Mouse (Mus musculus) erythroblast, embryonic 14.5 days (primary cell): ENCODE results near the gene Olfr1370. TPM values are rescaled to one million over a fixed set of nuclear protein-coding genes. Genes with fewer than 3 reads are reported as not detected.
"Not testable (repeated sequence)": the region's sequence is repeated elsewhere in the genome, so short reads cannot be mapped to it uniquely, and the experiment has no call there.

ENCODE experiments used
- H3K27me3 ChIP-seq: 2 replicates; pipeline ENCODE4 v1.6.1; 2012; ENCODE audit warnings: inconsistent platforms; ENCODE audit not compliant: control insufficient read depth
- H3K36me3 ChIP-seq: 2 replicates; pipeline ENCODE4 v1.6.1; 2012; ENCODE audit warnings: mild to moderate bottlenecking, inconsistent platforms; ENCODE audit not compliant: control insufficient read depth
- H3K4me1 ChIP-seq: 2 replicates; pipeline ENCODE4 v1.6.1; 2012; ENCODE audit warnings: inconsistent platforms; ENCODE audit not compliant: control insufficient read depth
- H3K4me3 ChIP-seq: replicated peaks from 2 replicates; pipeline ENCODE3; 2012; ENCODE audit warnings: moderate library complexity, mild to moderate bottlenecking, inconsistent platforms
- H3K9me3 ChIP-seq: 2 replicates; pipeline ENCODE4 v1.6.1; 2012; ENCODE audit warnings: low read length, inconsistent platforms, mixed read lengths; ENCODE audit not compliant: control insufficient read depth
- GATA1 ChIP-seq: IDR thresholded peaks from 2 replicates; pipeline ENCODE4 v1.6.1; 2012; ENCODE audit warnings: low read length, inconsistent platforms, mixed read lengths
- TAL1 ChIP-seq: IDR thresholded peaks from 3 replicates; pipeline ENCODE4 v1.6.1; 2012; ENCODE audit warnings: low read length, inconsistent platforms, mixed read lengths
- polyA plus RNA-seq: library from polyadenylated mRNA; stranded (reverse); fragments of >175 nt; gene quantifications from 2 replicates; pipeline ENCODE4 v1.2.3, GENCODE M21; 2012

Olfr1370 gene
- not detected in 2 replicates for polyA plus RNA-seq

DNA sequence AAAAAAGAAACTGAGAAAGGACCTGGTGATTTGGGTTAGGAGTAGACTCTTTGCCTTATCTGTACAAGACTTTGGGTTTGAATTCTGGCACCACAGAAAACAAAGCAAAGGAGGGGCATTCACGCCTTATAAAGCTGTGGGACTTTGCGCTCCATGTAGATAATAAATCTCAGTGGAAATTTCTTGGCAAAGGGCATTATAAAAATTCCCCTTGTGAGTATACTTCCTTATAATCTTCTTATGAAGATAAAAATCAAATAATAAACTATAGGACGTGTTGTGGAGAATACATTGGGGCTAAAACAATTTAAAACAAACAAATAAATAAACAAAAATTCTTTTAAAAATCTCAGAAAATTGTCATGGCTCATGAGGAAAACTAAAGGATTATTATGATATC, at the start of gene Olfr1370:
Gene Olfr1370 (minus strand): TSS at position 101 of the 400 bp plus-strand sequence.
- no peaks in the 10 kb centered on the region for H3K4me1 ChIP-seq
- no peaks in the 10 kb centered on the region for H3K9me3 ChIP-seq
- H3K27me3 ChIP-seq: no peaks in the 10 kb centered on the region
- TF ChIP-seq TAL1 (no peak), GATA1 (no peak)
- H3K36me3 ChIP-seq: no peaks in the 10 kb centered on the region
- H3K4me3 ChIP-seq: no peak within 1 kb of the TSS

DNA sequence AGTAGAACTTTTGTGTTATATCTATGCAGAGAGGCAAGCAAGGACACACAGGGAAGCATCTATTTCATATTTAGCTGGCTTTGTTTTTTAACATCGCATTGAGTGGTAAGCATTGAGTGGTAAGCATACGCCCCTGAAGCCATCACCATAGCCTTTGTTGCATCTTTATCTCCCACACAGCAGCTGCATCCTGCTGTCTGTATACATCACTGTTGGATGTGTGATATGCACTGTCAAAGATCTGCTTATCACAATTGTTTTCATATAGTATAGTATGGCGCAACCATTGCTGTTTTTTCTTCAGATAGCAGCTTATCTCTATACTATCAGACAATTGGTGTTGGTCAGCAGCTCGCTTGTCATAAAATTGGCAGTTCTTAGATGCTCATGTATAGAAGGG, 39.4 kb upstream of the Olfr1370 start:
- no peaks in the 10 kb centered on the region for H3K4me1 ChIP-seq
- TF ChIP-seq GATA1 (no peak), TAL1 (no peak)
- H3K4me3 ChIP-seq: no peak overlapping the region
- H3K9me3 ChIP-seq: no peaks in the 10 kb centered on the region
- H3K36me3 ChIP-seq: no peaks in the 10 kb centered on the region
- H3K27me3 ChIP-seq: no peaks in the 10 kb centered on the region

- H3K4me3 ChIP-seq, H3K9me3 ChIP-seq, H3K4me1 ChIP-seq, H3K27me3 ChIP-seq, H3K36me3 ChIP-seq: not testable (repeated sequence)
Measured at GRCm38 (mm10) chr13:21111183-21111582, 36.4 kb upstream of the Olfr1370 start, which contains the start of gene Olfr1369-ps1. Olfr1369-ps1 (plus strand) TSS chr13:21111483.

DNA sequence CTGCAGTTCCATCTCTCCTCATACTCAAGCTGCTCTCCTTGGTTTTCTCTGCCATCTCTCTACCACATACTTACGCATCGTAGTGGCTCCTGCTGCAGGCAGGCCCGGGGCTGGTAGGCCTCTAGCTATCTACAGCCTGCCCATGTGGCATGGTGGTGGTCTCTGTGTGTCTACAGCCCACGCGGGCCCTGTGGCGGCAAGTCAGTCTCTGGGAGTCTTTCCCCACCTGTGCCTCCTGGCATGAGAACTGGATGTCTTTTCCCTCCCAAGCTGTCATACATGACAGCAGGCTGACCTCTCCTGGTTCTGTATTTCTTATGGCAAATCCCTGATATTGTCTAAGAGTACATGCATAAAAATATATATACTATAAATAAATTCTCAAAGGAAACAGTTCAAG, 35.7 kb upstream of the Olfr1370 start:
- Histone ChIP-seq H3K4me3 (no peak overlapping the region), H3K9me3 (no peaks in the 10 kb centered on the region), H3K27me3 (no peaks in the 10 kb centered on the region), H3K4me1 (no peaks in the 10 kb centered on the region), H3K36me3 (no peaks in the 10 kb centered on the region)
- TF ChIP-seq TAL1: no peak
- TF ChIP-seq GATA1: no peak

- Histone ChIP-seq H3K36me3 (no peaks in the 10 kb centered on the region), H3K4me3 (no peak overlapping the region), H3K27me3 (no peaks in the 10 kb centered on the region), H3K9me3 (no peaks in the 10 kb centered on the region), H3K4me1 (no peaks in the 10 kb centered on the region)
- TF ChIP-seq GATA1 (no peak), TAL1 (no peak)
Measured at GRCm38 (mm10) chr13:21109759-21110158, 35.0 kb upstream of the Olfr1370 start.

GRCm38 (mm10) chr13:21082686-21083085, 7.9 kb upstream of the Olfr1370 start:
- H3K27me3 ChIP-seq: no peaks in the 10 kb centered on the region
- no peaks in the 10 kb centered on the region for H3K36me3 ChIP-seq
- no peak overlapping the region for H3K4me3 ChIP-seq
- no peaks in the 10 kb centered on the region for H3K4me1 ChIP-seq
- no peak for TF ChIP-seq TAL1
- TF ChIP-seq GATA1: no peak
- H3K9me3 ChIP-seq: no peaks in the 10 kb centered on the region

DNA sequence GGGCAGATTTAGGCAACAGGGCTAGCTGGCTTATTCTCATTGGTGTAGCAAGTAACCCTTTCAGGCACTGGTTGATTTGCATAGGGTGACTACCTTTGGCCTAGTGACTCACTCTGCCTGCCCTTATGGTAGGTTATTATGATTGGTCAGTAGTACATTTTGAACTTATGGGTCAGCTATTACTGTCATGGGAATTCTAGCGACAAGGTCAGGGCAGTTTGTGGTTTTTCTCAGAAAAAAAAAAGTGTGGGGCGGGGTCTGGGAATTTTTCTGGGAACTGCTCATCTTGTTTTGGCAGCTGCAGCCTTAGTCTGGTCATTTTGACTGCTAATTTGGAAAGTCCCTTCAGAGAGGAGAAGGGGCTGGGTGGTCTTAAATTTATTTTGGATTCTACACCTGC, 8.7 kb downstream of the Olfr1370 start:
- no peaks in the 10 kb centered on the region for H3K36me3 ChIP-seq
- no peaks in the 10 kb centered on the region for H3K4me1 ChIP-seq
- no peaks in the 10 kb centered on the region for H3K27me3 ChIP-seq
- H3K9me3 ChIP-seq: no peaks in the 10 kb centered on the region; the same call in 1 of the 2 replicates
- no peak for TF ChIP-seq TAL1
- no peak for TF ChIP-seq GATA1
- no peak overlapping the region for H3K4me3 ChIP-seq

- Histone ChIP-seq H3K4me1 (no peaks in the 10 kb centered on the region), H3K4me3 (no peak overlapping the region), H3K9me3 (no peaks in the 10 kb centered on the region), H3K36me3 (no peaks in the 10 kb centered on the region), H3K27me3 (no peaks in the 10 kb centered on the region)
- TF ChIP-seq GATA1: no peak
- no peak for TF ChIP-seq TAL1
Measured at GRCm38 (mm10) chr13:21050118-21050517, 24.6 kb downstream of the Olfr1370 start.

- Histone ChIP-seq H3K27me3 (no peaks in the 10 kb centered on the region), H3K9me3 (no peaks in the 10 kb centered on the region), H3K36me3 (no peaks in the 10 kb centered on the region), H3K4me1 (no peaks in the 10 kb centered on the region), H3K4me3 (no peak overlapping the region)
- TF ChIP-seq TAL1: no peak
- no peak for TF ChIP-seq GATA1
Measured at GRCm38 (mm10) chr13:21040589-21041199, 34.1 kb downstream of the Olfr1370 start.

DNA sequence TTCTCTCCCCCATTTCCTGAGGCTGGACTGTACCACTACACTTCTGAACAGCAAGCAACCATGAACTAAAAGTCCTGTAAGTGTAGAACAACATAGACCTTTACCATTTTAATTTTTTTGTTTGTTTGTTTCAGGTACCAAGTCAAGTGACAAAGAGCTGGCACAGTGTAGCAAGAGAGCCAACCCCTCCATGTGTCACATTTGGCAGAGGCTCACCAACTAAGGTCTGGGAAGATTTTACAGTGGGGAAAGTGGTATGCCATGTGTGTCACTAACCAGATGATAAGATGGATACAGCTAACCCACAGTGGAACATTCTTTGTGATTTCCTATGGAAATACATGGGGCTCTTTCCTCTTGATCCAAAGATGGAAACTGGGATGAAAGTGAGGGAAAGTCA, 38.8 kb downstream of the Olfr1370 start:
- no peaks in the 10 kb centered on the region for H3K27me3 ChIP-seq
- no peaks in the 10 kb centered on the region for H3K9me3 ChIP-seq
- no peaks in the 10 kb centered on the region for H3K4me1 ChIP-seq
- H3K36me3 ChIP-seq: no peaks in the 10 kb centered on the region
- no peak overlapping the region for H3K4me3 ChIP-seq
- no peak for TF ChIP-seq TAL1
- TF ChIP-seq GATA1: no peak
